Mouse (Mus musculus): Measurements from ENCODE around the gene Obox1. TPM values are rescaled to one million over a fixed set of nuclear protein-coding genes. Genes with fewer than 3 reads are reported as not detected.
"Not testable (repeated sequence)": the region's sequence is repeated elsewhere in the genome, so short reads cannot be mapped to it uniquely, and the experiment has no call there.

The Obox1 gene
- total RNA-seq (2015; ENCODE audit: low replicate concordance) (not detected in 2 replicates), total RNA-seq (2017; ENCODE audit: low replicate concordance) (not detected in 2 replicates)

- ATAC-seq (replicated peaks; ENCODE audit: low FRiP score, poor library complexity, severe bottlenecking): not testable (repeated sequence)
Measured at GRCm38 (mm10) chr7:15388421-15388998, at the start of gene Obox1, which contains the start of gene Obox2. Gene Obox1, plus strand, starts transcription at chr7:15388948. Gene Obox2, plus strand, starts transcription at chr7:15388721.

DNA sequence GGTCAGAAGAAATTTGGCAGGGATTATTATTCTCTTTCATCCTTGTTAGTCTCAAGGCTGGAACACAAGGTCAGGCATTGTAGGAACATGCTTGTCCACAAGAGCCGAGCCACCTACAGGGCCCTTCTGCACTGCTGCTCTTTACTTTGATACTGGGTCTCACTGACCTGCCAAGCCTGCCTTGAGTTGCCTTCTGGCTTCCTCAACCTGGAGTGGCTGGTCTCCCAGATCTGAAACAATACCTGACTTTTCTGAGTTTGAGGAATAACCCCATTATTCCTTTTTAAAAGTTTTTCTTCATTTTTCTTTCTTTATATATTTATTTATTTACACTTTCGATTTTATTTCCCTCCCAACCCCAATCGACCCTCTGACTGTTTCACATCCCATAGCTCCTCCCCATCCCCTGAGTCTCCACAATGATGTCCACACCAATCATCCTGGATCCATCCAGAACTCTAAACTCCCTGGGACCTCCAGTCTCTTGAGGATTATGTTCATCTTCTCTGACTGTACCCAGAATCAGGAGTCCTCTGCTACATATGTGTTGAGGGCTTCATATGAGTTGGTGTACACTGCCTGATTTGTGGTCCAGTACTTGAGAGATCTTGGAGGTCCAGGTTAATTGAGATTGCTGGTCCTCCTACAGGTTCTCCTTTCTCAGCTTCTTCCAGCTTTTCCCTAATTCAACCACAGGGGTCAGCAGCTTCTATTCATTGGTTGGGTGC lies 10.6 kb downstream of the Obox1 start:
- not testable (repeated sequence) for ATAC-seq (replicated peaks; ENCODE audit: low FRiP score, poor library complexity, severe bottlenecking)

DNA sequence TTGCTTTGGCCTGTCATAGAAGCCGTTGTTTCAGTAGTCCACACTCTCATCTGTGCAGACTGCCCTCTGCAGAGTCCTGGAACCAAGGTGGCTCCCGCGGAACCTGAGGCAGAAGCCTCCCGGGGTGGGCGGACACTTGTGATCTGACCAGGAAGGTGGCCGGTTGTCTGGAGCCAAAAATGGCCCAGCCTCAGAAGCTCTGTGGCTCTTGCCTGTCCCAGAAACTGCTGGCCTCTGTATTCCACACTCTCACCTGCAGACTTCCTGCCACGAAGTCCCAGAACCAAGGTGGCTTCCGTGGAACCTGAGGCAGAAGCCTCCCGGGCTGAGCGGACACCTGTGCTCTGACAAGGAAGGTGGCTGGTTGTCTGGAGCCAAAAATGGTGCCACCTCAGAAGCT lies 18.1 kb downstream of the Obox1 start:
- ATAC-seq (replicated peaks; ENCODE audit: low FRiP score, poor library complexity, severe bottlenecking): not testable (repeated sequence)

DNA sequence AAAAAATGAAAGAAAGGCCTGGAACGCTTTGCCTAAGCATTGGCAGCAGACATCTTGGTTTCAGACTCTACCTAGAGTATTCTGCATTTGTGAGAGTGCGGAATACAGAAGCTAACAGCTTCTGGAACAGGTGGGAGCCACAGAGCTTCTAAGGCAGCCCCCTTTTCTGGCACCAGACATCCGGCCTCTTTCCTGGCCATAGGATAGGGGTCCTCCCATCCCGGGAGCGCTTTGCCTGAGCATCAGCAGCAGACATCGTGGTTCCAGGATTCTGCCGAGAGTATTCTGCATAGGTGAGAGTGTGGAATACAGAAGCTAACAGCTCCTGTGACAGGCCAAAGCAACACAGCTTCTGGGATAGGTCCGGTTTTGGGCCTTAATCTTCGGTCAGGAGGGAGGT lies 29.3 kb downstream of the Obox1 start:
- not testable (repeated sequence) for ATAC-seq (replicated peaks; ENCODE audit: low FRiP score, poor library complexity, severe bottlenecking)

GRCm38 (mm10) chr7:15425537-15425936 lies 36.8 kb downstream of the Obox1 start:
- ATAC-seq (replicated peaks; ENCODE audit: low FRiP score, poor library complexity, severe bottlenecking): not testable (repeated sequence)

GRCm38 (mm10) chr7:15509411-15509810 lies 120.7 kb downstream of the Obox1 start:
- ATAC-seq (replicated peaks; ENCODE audit: low FRiP score, poor library complexity, severe bottlenecking): not testable (repeated sequence)

Other genes starting within 250 kb of the Obox1 start
- not detected in 2 replicates for gene Obox2, start 227 bp upstream of the Obox1 start, total RNA-seq (2015; ENCODE audit: low replicate concordance)
- gene Obox2, start 227 bp upstream of the Obox1 start, total RNA-seq (2017; ENCODE audit: low replicate concordance): not detected in 2 replicates